Mouse (Mus musculus) lung, postnatal 0 days (tissue): ENCODE results near the gene Syngr1. TPM values are rescaled to one million over a fixed set of nuclear protein-coding genes. Genes with fewer than 3 reads are reported as not detected.
A peak's percentile ranks its signal among the peaks of the same experiment; 100 is the strongest.
"Not testable (repeated sequence)": the region's sequence is repeated elsewhere in the genome, so short reads cannot be mapped to it uniquely, and the experiment has no call there.

Experiments used
- ATAC-seq: fragments of 200-750 bp; cut with Nextera tagmentation; 2 replicates; pipeline ENCODE4 v1.8.0; 2017; ENCODE audit warnings: moderate library complexity
- DNase-seq: peaks from one replicate; pipeline ENCODE4 v3.0.0-alpha.2; 2016; ENCODE audit warnings: low spot score
- H3K27ac ChIP-seq: fragments of 300-500 bp; sonication (generic); 2 replicates; pipeline ENCODE4 v1.5.1; 2014; ENCODE audit warnings: antibody characterized with exemption, mild to moderate bottlenecking, low read length, mixed read lengths
- H3K27me3 ChIP-seq: fragments of 300-500 bp; sonication (generic); replicated peaks from 2 replicates; pipeline ENCODE4 v1.6.1; 2014; ENCODE audit warnings: low read length, mixed read lengths; ENCODE audit not compliant: insufficient read depth
- H3K36me3 ChIP-seq: fragments of 300-500 bp; sonication (generic); 2 replicates; pipeline ENCODE4 v1.6.1; 2014; ENCODE audit warnings: low read length, mixed read lengths; ENCODE audit not compliant: insufficient read depth
- H3K4me1 ChIP-seq: fragments of 300-500 bp; sonication (generic); 2 replicates; pipeline ENCODE4 v1.6.1; 2014; ENCODE audit warnings: antibody characterized with exemption, low read depth, low read length, mixed read lengths; ENCODE audit not compliant: insufficient read depth
- H3K4me2 ChIP-seq: fragments of 300-500 bp; sonication (generic); replicated peaks from 2 replicates; pipeline ENCODE4 v1.6.1; 2014; ENCODE audit warnings: low read depth, mild to moderate bottlenecking, low read length, moderate library complexity, mixed read lengths
- H3K4me3 ChIP-seq: fragments of 300-500 bp; sonication (generic); 2 replicates; pipeline ENCODE4 v1.5.1; 2014; ENCODE audit warnings: low read depth, low read length
- H3K9ac ChIP-seq: fragments of 300-500 bp; sonication (generic); replicated peaks from 2 replicates; pipeline ENCODE4 v1.6.1; 2014; ENCODE audit warnings: low read depth, mild to moderate bottlenecking
- H3K9me3 ChIP-seq: fragments of 300-500 bp; sonication (generic); 2 replicates; pipeline ENCODE4 v1.6.1; 2016; ENCODE audit warnings: low read length, mixed read lengths
- CTCF ChIP-seq: IDR thresholded peaks from 2 replicates; pipeline ENCODE4 v1.5.1; 2016; ENCODE audit warnings: antibody characterized with exemption, mild to moderate bottlenecking
- EP300 ChIP-seq: IDR thresholded peaks from 2 replicates; pipeline ENCODE4 v1.6.1; 2016; ENCODE audit warnings: antibody characterized with exemption, mild to moderate bottlenecking, control low read depth
- WGBS: fragments of 180-500 bp; shearing (Covaris S2); extraction: QIAGEN DNeasy Blood & Tissue Kit; methylation state at CpG from one replicate; pipeline ENCODE4 v1.1.7; 2014; 5-methylcytosine and 5-hydroxymethylcytosine counted together
- polyA plus RNA-seq: library from polyadenylated mRNA; unstranded; fragments of >200 nt; fragmentation: Nextera tagmentation; extraction: Ambion mirVana; gene quantifications from 2 replicates; pipeline ENCODE4 v1.2.1, GENCODE M21; 2015

Syngr1 gene
- polyA plus RNA-seq, 1 experiment from 2014 or later: 34.4 TPM

- Histone ChIP-seq H3K36me3 (no peaks in the 10 kb centered on the region), H3K4me1 (no peaks in the 10 kb centered on the region), H3K27ac (no peak overlapping the region), H3K4me2 (no peak overlapping the region), H3K27me3 (no peaks in the 10 kb centered on the region), H3K9me3 (no peaks in the 10 kb centered on the region), H3K4me3 (no peak overlapping the region), H3K9ac (no peak overlapping the region)
- TF ChIP-seq CTCF (no peak), EP300 (no peak)
- ATAC-seq: no peak
- WGBS: 58% methylated on average over 5 of the region's 5 CpGs
- DNase-seq: no peak
These were observed 24.1 kb downstream of the Syngr1 start for GRCm38 (mm10) chr15:80115256-80115655.

- H3K9ac ChIP-seq: no peak overlapping the region
- no peaks in the 10 kb centered on the region for H3K9me3 ChIP-seq
- H3K27me3 ChIP-seq: no peaks in the 10 kb centered on the region
- DNase-seq: no peak
- 65% methylated on average over 13 of the region's 13 CpGs for WGBS
- H3K27ac ChIP-seq: no peak overlapping the region
- no peaks in the 10 kb centered on the region for H3K36me3 ChIP-seq
- no peak for ATAC-seq
- TF ChIP-seq EP300 (no peak), CTCF (no peak)
- H3K4me3 ChIP-seq: no peak overlapping the region
- H3K4me1 ChIP-seq: no peaks in the 10 kb centered on the region
- no peak overlapping the region for H3K4me2 ChIP-seq
These were observed 25.0 kb downstream of the Syngr1 start for GRCm38 (mm10) chr15:80115866-80116794.

GRCm38 (mm10) chr15:80117154-80117553 is 26.0 kb downstream of the Syngr1 start:
- H3K9ac ChIP-seq: no peak overlapping the region
- no peak overlapping the region for H3K4me3 ChIP-seq
- H3K36me3 ChIP-seq: no peaks in the 10 kb centered on the region
- H3K4me1 ChIP-seq: no peaks in the 10 kb centered on the region
- no peak overlapping the region for H3K27ac ChIP-seq
- peak; percentile 62 for DNase-seq
- H3K27me3 ChIP-seq: no peaks in the 10 kb centered on the region
- no peak overlapping the region for H3K4me2 ChIP-seq
- peak; percentile 52 for ATAC-seq
- TF ChIP-seq CTCF: no peak
- TF ChIP-seq EP300: no peak
- no peaks in the 10 kb centered on the region for H3K9me3 ChIP-seq
- WGBS: 54% methylated on average over 8 of the region's 8 CpGs

GRCm38 (mm10) chr15:80119076-80119475 is 27.9 kb downstream of the Syngr1 start:
- H3K27ac ChIP-seq: no peak overlapping the region
- DNase-seq: no peak
- TF ChIP-seq EP300 (no peak), CTCF (no peak)
- no peak overlapping the region for H3K4me3 ChIP-seq
- H3K9me3 ChIP-seq: no peaks in the 10 kb centered on the region
- ATAC-seq: no peak
- H3K27me3 ChIP-seq: no peaks in the 10 kb centered on the region
- no peaks in the 10 kb centered on the region for H3K4me1 ChIP-seq
- 86% methylated on average over 6 of the region's 6 CpGs for WGBS
- no peak overlapping the region for H3K4me2 ChIP-seq
- no peaks in the 10 kb centered on the region for H3K36me3 ChIP-seq
- no peak overlapping the region for H3K9ac ChIP-seq

- no peak overlapping the region for H3K27ac ChIP-seq
- no peak for TF ChIP-seq CTCF
- no peak for TF ChIP-seq EP300
- no peaks in the 10 kb centered on the region for H3K27me3 ChIP-seq
- WGBS: 85% methylated on average over 9 of the region's 9 CpGs
- no peak overlapping the region for H3K4me3 ChIP-seq
- DNase-seq (no peak), ATAC-seq (no peak)
- no peaks in the 10 kb centered on the region for H3K4me1 ChIP-seq
- H3K4me2 ChIP-seq: no peak overlapping the region
- no peak overlapping the region for H3K9ac ChIP-seq
- no peaks in the 10 kb centered on the region for H3K9me3 ChIP-seq
- H3K36me3 ChIP-seq: no peaks in the 10 kb centered on the region
These were observed 30.7 kb downstream of the Syngr1 start for GRCm38 (mm10) chr15:80121721-80122325.

GRCm38 (mm10) chr15:80122431-80122830 is 31.3 kb downstream of the Syngr1 start:
- not testable (repeated sequence) for H3K27ac ChIP-seq

More at GRCm38 (mm10) chr15:80122431-80122830, 31.3 kb downstream of the Syngr1 start:
- not testable (repeated sequence) for H3K9ac ChIP-seq, H3K36me3 ChIP-seq, DNase-seq, H3K4me2 ChIP-seq, H3K4me1 ChIP-seq, H3K9me3 ChIP-seq, H3K27me3 ChIP-seq, ATAC-seq, H3K4me3 ChIP-seq
- 94% methylated on average over 6 of the region's 6 CpGs for WGBS
